Mouse (Mus musculus) bone marrow, adult 2 months (tissue): Measurements from ENCODE around the gene Pkp4.

Experiments used
- CTCF ChIP-seq: fragments of 200-500 bp; IDR thresholded peaks from 2 replicates; pipeline ENCODE4 v1.5.1; 2011; ENCODE audit warnings: low read length, control low read depth; ENCODE audit not compliant: control insufficient read depth, insufficient read depth
- POLR2A ChIP-seq: fragments of 200-500 bp; IDR thresholded peaks from 2 replicates; pipeline ENCODE4 v1.6.1; 2011; ENCODE audit warnings: low read depth, mild to moderate bottlenecking, control low read depth, low read length, borderline replicate concordance; ENCODE audit not compliant: control insufficient read depth

GRCm38 (mm10) chr2:59231514-59231913 lies 70.9 kb downstream of the Pkp4 start:
- TF ChIP-seq CTCF = no peak
- TF ChIP-seq POLR2A = no peak
